Mouse (Mus musculus) testis, postnatal 10 days (tissue): ENCODE measurements at regions not wholly inside any gene's neighbourhood (a gene's known extent, or its start where the extent isn't known, plus 50 kb on each side); places are given as distances from the start of the nearest gene placed in this dataset.
"Not testable (repeated sequence)": the region's sequence is repeated elsewhere in the genome, so short reads cannot be mapped to it uniquely, and the experiment has no call there.

ENCODE experiments used
- DNase-seq: peaks from one replicate; pipeline ENCODE4 v3.0.0; 2021; ENCODE audit warnings: low spot score

- peak; percentile 64 for DNase-seq
Observed at GRCm38 (mm10) chr5:64696099-64696498, 107.1 kb upstream of the Klf3 start.

DNA sequence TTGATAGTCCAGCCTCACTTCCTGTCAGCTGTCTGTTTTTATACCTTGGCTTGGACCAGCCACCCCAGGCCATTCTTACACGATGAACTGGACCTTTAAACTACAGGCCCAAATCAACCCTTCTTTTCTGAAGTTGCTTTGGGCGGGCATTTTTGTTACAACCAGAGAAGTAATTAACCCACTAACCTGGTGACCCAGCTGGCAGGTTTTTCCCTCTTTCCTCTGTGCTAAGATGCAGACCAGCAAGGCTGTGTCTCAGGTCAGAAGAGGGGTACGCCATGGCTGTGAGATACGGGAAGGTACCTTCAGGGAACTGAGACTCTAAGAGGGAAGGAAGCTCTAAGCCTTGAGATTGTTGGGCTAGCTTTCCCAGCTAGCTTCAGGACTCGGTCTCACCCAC, 105.7 kb upstream of the Klf3 start:
- DNase-seq: no peak

- DNase-seq: no peak
Observed at GRCm38 (mm10) chr5:64698458-64699116, 104.6 kb upstream of the Klf3 start.

GRCm38 (mm10) chr5:64700030-64700429, 103.2 kb upstream of the Klf3 start:
- no peak for DNase-seq

GRCm38 (mm10) chr5:64701219-64701779, 101.9 kb upstream of the Klf3 start:
- DNase-seq: no peak

- DNase-seq: peak; percentile 48
Observed at GRCm38 (mm10) chr5:64701780-64702231, 101.4 kb upstream of the Klf3 start.

GRCm38 (mm10) chr5:64702404-64702803, 100.8 kb upstream of the Klf3 start:
- not testable (repeated sequence) for DNase-seq

- DNase-seq: no peak
Observed at GRCm38 (mm10) chr5:64703091-64703872, 99.9 kb upstream of the Klf3 start.

- peak; percentile 57 for DNase-seq
Observed at GRCm38 (mm10) chr5:64704144-64704543, 99.0 kb upstream of the Klf3 start.

- no peak for DNase-seq
Observed at GRCm38 (mm10) chr5:64706586-64706985, 96.6 kb upstream of the Klf3 start.

GRCm38 (mm10) chr5:64709146-64709545, 94.0 kb upstream of the Klf3 start:
- no peak for DNase-seq

DNA sequence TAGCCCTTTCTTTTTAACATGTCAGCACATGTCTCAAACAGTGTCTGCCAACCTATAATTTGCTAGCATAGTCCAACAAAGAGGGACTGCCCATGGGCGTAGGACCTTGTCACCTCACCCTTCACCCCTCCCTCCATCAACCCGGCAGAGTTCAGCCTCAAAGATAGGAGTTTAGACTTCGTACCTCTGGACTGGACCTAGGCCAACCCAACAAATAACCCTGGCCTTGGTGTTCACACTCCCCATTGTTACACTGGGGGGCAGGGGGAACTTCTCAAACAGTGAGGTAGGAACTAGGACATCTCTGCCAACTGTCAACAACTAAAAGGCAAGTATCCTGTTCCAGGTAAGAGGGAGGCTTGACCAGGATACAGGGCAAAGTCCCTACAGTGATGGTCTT, 93.0 kb upstream of the Klf3 start:
- no peak for DNase-seq

GRCm38 (mm10) chr5:64710968-64711367, 92.2 kb upstream of the Klf3 start:
- DNase-seq: no peak

- DNase-seq: no peak
Observed at GRCm38 (mm10) chr5:64714221-64714653, 89.0 kb upstream of the Klf3 start.

GRCm38 (mm10) chr5:64714710-64715109, 88.5 kb upstream of the Klf3 start:
- no peak for DNase-seq

DNA sequence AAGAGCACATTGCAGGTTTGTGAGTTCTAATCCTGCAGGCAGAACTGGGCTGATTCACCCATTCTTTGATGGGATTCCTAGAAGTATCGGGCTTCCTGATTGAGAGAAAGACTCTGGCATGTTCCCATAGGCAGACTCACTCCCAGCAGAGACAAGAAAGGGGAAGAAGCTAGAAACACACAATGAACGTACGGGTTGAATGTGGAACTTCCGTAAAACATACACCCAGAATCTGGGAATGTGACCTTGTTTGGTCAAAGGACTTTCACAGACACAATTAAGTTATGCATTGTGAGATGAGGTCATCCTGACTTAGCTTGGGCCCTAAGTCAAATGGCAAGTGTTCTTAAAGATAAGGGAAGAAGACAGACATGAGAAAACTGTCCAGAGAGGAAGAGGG, 86.6 kb upstream of the Klf3 start:
- DNase-seq: no peak

GRCm38 (mm10) chr5:64722211-64722610, 81.0 kb upstream of the Klf3 start:
- DNase-seq: no peak

GRCm38 (mm10) chr5:64727847-64728246, 75.3 kb upstream of the Klf3 start:
- no peak for DNase-seq

DNA sequence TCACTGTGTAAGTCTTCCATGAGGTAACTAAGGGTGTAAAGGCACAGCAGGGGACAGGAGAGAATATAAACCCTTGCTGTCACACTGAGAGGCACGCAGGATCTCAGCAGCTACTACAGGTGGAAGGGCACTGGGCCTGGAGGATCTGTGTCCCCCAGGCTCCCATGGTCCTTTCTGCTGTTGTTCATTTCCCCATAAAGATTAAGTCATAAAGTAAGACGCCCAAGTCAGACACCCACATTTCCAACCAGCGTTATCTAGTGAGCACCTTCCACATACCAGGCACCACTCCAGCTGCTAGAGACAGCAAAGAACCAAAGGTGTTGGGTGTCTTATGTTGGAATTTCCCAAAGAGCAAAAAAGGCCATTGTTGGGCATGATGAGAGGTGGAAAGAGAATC, 70.8 kb upstream of the Klf3 start:
- no peak for DNase-seq

DNA sequence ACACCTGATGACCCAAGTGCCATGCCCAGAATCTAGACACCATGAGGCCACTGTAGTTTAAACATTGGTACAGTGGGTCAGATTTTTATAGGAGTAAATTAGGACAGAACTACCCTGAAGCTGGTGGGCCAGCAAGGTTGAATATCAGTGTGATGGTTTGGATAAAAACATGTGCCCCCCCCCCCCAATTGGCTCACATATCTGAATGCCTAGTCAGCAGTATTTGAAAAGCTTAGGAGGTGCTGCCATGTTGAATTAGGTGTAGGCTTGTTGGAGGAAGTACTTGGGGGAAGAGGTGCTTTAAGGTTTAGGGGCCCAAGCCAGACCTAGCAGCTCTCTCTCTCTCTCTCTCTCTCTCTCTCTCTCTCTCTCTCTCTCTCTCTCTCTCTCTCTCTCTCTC, 66.2 kb upstream of the Klf3 start:
- no peak for DNase-seq

DNA sequence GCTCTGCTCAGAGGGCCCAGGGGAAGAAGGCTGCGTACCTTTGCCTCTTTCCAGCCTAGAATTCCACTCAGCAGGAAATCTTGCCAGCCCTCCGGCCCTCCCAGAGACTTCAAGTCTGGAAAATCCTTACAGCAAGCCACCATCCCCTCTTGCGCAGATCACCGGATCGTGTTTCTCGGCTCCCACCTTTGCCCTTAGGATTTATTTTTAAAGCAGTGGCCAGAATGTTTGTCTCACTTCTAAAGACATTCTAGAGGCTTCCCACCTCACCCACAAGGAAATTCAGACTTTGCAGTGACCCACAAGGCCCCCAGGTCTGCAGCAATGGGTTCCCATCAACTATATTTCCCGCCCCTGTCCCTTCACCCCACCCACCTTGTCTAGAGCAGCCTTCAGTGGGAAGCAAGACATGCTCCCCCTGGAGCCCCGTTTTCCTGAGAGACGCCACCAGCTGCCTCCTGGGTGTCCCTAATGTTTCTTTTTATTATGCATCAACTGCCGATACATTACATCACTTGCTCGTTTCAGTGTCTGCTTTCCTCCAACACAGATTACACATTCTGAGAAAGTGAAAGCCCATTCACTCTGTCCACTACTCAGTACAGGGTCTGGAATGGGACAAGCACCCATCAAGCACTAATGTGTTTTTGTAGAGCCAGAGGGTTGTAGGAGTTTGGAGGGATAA, 65.0 kb upstream of the Klf3 start:
- peak; percentile 45 for DNase-seq

DNA sequence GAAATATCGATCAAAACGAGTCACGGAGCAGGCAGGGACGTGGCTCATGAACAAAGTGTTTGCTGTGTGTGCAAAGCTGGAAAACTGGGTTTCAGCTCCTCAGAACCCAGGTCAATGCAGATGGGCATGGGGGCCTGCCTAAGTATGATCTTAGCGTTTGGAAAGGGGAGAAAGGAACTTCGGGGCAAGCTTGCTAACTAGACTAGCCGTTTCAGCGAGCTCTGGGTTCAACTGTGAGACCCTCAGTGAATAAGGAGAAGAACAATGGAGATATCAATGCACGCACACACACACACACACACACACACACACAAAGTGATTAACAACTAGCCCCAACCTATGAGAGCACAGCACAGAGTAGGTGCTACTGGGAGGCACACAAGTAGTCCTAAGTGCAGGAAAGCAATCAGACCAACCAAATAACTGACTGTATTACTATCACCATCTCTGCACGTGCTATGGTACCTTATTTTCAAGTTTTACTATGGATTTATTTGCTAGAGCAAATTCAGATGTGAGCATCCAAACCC, 64.3 kb upstream of the Klf3 start:
- DNase-seq: no peak
